Mouse (Mus musculus) liver, embryonic 15.5 days (tissue): Measurements from ENCODE around the gene Gm20388. TPM values are rescaled to one million over a fixed set of nuclear protein-coding genes. Genes with fewer than 3 reads are reported as not detected.
A peak's percentile ranks its signal among the peaks of the same experiment; 100 is the strongest.

Experiments used
- ATAC-seq: fragments of 200-750 bp; cut with Nextera tagmentation; 2 replicates; pipeline ENCODE4 v1.8.0; 2017; ENCODE audit warnings: moderate number of reproducible peaks, mild to moderate bottlenecking, moderate library complexity; ENCODE audit not compliant: insufficient read depth
- H3K27ac ChIP-seq: fragments of 300-500 bp; sonication (generic); replicated peaks from 2 replicates; pipeline ENCODE4 v1.5.1; 2015; ENCODE audit warnings: mild to moderate bottlenecking, inconsistent platforms
- H3K27me3 ChIP-seq: fragments of 300-500 bp; sonication (generic); 2 replicates; pipeline ENCODE4 v1.6.1; 2015; ENCODE audit warnings: mild to moderate bottlenecking, inconsistent platforms
- H3K36me3 ChIP-seq: fragments of 300-500 bp; sonication (generic); replicated peaks from 2 replicates; pipeline ENCODE4 v1.6.1; 2015; ENCODE audit warnings: moderate library complexity, mild to moderate bottlenecking, inconsistent platforms
- H3K4me1 ChIP-seq: fragments of 300-500 bp; sonication (generic); replicated peaks from 2 replicates; pipeline ENCODE4 v1.6.1; 2015; ENCODE audit warnings: inconsistent platforms
- H3K4me2 ChIP-seq: fragments of 300-500 bp; sonication (generic); 2 replicates; pipeline ENCODE4 v1.6.1; 2015; ENCODE audit warnings: moderate library complexity, mild to moderate bottlenecking, inconsistent platforms
- H3K4me3 ChIP-seq: fragments of 300-500 bp; sonication (generic); replicated peaks from 2 replicates; pipeline ENCODE4 v1.5.1; 2015; ENCODE audit warnings: mild to moderate bottlenecking, inconsistent platforms
- H3K9ac ChIP-seq: fragments of 300-500 bp; sonication (generic); 2 replicates; pipeline ENCODE4 v1.6.1; 2015; ENCODE audit warnings: moderate library complexity, mild to moderate bottlenecking, inconsistent platforms
- H3K9me3 ChIP-seq: fragments of 300-500 bp; sonication (generic); replicated peaks from 2 replicates; pipeline ENCODE4 v1.6.1; 2016; ENCODE audit warnings: inconsistent platforms
- WGBS: fragments of 180-500 bp; shearing (Covaris S2); methylation state at CpG from one replicate; pipeline ENCODE4 v1.1.7; 2015; ENCODE audit warnings: mixed read lengths; ENCODE audit not compliant: insufficient replicate concordance; 5-methylcytosine and 5-hydroxymethylcytosine counted together
- polyA plus RNA-seq: library from polyadenylated mRNA; unstranded; fragments of >200 nt; fragmentation: Nextera tagmentation; extraction: Ambion mirVana; gene quantifications from 2 replicates; pipeline ENCODE4 v1.2.1, GENCODE M21; 2015

Gene Gm20388
- polyA plus RNA-seq, 1 experiment from 2014 or later: not detected

DNA sequence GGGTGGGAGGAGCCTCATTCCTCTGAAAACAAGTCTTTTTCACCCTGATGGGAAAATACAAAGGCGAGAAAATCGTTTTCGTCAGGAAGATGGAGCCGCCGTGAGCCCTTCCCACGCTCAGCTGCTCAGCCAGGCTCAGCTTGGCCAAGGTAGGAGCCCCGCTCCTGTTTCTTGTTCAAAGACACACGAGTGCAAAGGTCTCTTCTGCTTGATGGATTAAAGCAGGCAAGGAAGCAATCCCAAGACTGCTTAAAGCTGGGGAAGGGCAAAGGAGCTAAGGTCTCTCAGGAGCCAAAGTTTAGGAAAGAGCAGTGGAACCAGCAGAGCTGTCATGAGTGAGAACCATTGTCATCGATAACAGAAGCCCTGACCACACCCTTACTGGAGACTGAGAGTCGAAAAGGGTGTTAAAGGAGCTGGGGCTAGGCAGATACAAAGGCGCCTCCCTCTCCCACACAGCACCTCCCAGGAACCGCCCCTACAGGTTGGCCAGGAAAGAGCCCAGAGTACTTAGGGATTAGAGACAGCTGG is 3809.9 kb downstream of the Gm20388 start:
- Histone ChIP-seq H3K9me3 (no peaks in the 10 kb centered on the region), H3K27me3 (no peaks in the 10 kb centered on the region), H3K27ac (no peak overlapping the region), H3K36me3 (no peaks in the 10 kb centered on the region), H3K4me3 (no peak overlapping the region), H3K9ac (no peak overlapping the region), H3K4me2 (peak overlapping the region; percentile 29), H3K4me1 (peaks cover 56% of the 10 kb centered on the region)
- no peak for ATAC-seq
- 15% methylated on average over 12 of the region's 12 CpGs for WGBS

DNA sequence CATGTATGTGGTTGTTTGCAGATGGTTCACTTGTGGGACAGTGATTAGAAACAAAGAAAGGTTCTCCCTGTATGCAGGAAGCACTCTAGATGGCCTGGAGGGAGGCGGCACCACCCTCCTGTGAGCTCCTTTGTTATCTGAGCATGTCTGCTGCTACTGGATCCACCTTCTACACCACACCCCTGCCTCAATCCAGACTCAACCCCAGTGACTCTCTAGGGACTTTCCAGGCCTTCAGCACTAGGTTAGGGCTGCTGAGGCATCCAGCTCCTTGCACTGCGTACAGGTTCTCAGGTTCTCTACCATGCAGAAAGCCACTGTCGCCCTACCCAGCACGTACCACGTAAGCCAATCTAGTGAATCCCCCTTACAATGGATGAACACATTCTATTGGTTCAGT is 3811.6 kb downstream of the Gm20388 start:
- Histone ChIP-seq H3K4me2 (no peak overlapping the region), H3K9me3 (no peaks in the 10 kb centered on the region), H3K36me3 (no peaks in the 10 kb centered on the region), H3K4me3 (no peak overlapping the region), H3K27me3 (0 out of 2 replicates have a peak, but pooled peaks cover under 1% of the 10 kb centered on the region), H3K27ac (no peak overlapping the region), H3K4me1 (peaks cover 44% of the 10 kb centered on the region), H3K9ac (no peak overlapping the region)
- ATAC-seq: peak; percentile 33; the same call in 1 of the 2 replicates
- 64% methylated on average over 5 of the region's 5 CpGs for WGBS

DNA sequence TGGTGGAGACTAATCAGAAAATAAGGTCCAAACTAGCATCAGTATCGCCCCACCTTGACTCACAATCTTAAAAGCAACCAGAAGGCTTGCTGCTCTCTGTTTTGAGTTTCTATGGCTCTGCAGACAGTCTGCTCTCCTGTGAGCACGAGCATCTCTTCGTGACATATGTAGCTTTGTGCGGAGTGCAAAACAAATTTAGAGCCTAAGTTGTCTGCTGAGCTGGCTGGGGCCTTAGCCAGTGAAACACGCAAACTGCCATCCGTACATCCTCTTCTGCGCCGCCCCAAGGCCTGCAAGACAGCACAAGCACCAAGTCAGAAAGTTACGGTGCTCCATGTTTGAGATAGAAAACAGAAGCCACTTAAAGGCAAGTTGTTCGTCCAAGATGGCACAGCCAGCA is 3814.1 kb downstream of the Gm20388 start:
- WGBS: 75% methylated on average over 10 of the region's 10 CpGs
- Histone ChIP-seq H3K27ac (no peak overlapping the region), H3K27me3 (peaks cover 15% of the 10 kb centered on the region), H3K9ac (no peak overlapping the region), H3K4me1 (peaks cover 31% of the 10 kb centered on the region), H3K36me3 (no peaks in the 10 kb centered on the region), H3K4me3 (no peak overlapping the region), H3K4me2 (no peak overlapping the region), H3K9me3 (no peaks in the 10 kb centered on the region)
- ATAC-seq: no peak

DNA sequence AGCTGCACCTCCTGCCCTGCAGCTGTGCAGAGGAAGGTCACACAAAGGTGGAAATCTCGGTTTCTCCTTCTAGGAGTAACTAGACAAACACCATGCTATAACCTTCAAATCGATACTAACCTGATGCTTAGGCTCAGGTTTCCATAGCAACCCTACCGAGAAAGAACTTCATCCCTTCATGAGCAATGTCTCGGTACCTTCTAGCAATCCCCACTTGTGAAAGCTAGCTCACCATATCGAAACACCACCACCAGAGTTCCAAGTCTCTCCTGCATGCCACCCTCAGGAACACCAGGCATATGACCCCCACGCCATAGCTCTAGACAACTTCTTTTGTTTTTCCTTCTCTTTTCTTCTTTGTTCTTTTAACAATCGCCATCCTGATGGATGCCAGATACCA is 3814.6 kb downstream of the Gm20388 start:
- H3K9ac ChIP-seq: no peak overlapping the region
- peaks cover 20% of the 10 kb centered on the region for H3K27me3 ChIP-seq
- no peaks in the 10 kb centered on the region for H3K36me3 ChIP-seq
- ATAC-seq: no peak
- no peak overlapping the region for H3K4me2 ChIP-seq
- H3K27ac ChIP-seq: no peak overlapping the region
- no peak overlapping the region for H3K4me3 ChIP-seq
- 65% methylated on average over 7 of the region's 7 CpGs for WGBS
- no peaks in the 10 kb centered on the region for H3K9me3 ChIP-seq
- peaks cover 26% of the 10 kb centered on the region for H3K4me1 ChIP-seq

DNA sequence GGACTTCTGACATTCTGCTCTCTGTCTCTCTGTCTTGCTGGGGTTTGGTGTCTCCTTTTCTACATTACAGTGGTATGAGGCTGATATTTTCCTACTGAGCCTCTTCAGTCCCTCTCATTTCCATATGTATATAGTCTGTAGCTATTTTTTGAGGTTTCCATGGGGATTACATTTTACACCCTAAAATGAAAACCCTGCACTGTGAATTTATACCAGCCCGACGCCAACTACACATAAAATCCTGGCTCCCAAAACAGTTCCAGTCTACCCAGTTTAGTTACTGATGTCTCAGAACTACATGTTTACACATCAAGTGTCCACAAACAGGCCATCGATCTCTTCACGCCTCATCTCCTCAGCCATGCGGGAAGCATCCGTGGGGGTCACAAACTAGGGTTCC is 3816.1 kb downstream of the Gm20388 start:
- H3K27ac ChIP-seq: no peak overlapping the region
- WGBS: 72% methylated on average over 6 of the region's 6 CpGs

DNA sequence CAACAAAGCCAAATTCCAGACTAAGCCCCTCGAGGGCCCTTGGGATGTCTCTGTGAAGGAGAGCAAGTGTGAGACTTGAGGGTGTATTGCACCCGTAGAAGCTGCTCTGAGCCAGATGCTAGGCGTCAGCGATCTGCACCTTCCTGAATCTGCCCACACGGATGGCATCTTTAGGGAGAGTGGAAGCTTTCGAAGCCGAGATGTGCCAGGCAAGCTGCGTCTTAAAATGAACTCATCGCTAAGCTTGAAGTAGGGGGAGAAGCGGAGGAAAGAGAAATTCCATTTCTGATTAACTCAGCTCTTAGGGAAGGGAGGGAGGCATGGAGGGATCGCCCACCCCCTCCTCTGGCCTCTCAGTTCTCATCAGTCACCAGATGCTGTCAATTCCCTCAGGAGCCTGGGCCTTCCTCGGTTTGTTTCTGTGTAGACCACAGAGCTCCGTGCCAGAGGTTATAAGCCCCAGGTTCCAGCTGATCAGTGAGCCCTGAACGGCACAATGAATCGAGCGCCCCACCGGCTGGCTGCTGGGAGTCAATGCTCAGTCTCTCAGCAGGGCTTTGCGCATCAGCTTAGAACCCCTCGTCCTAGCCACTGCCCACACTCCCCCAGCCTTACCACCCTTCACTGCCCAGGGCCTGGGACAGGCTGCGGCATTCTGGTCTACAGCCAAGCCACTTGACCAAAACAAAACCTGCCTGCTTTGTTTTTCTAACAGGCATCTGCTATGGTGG is 3818.6 kb downstream of the Gm20388 start:
- Histone ChIP-seq H3K9me3 (no peaks in the 10 kb centered on the region), H3K9ac (no peak overlapping the region), H3K27me3 (peaks cover 43% of the 10 kb centered on the region), H3K4me1 (no peaks in the 10 kb centered on the region), H3K27ac (no peak overlapping the region), H3K4me2 (no peak overlapping the region), H3K4me3 (no peak overlapping the region), H3K36me3 (no peaks in the 10 kb centered on the region)
- WGBS: 38% methylated on average over 20 of the region's 20 CpGs
- no peak for ATAC-seq

More for the DNA sequence above, 3816.1 kb downstream of the Gm20388 start:
- Histone ChIP-seq H3K27me3 (peaks cover 33% of the 10 kb centered on the region), H3K4me3 (no peak overlapping the region), H3K4me2 (no peak overlapping the region), H3K9ac (no peak overlapping the region), H3K9me3 (no peaks in the 10 kb centered on the region), H3K36me3 (no peaks in the 10 kb centered on the region), H3K4me1 (peaks cover 11% of the 10 kb centered on the region)
- ATAC-seq: no peak

DNA sequence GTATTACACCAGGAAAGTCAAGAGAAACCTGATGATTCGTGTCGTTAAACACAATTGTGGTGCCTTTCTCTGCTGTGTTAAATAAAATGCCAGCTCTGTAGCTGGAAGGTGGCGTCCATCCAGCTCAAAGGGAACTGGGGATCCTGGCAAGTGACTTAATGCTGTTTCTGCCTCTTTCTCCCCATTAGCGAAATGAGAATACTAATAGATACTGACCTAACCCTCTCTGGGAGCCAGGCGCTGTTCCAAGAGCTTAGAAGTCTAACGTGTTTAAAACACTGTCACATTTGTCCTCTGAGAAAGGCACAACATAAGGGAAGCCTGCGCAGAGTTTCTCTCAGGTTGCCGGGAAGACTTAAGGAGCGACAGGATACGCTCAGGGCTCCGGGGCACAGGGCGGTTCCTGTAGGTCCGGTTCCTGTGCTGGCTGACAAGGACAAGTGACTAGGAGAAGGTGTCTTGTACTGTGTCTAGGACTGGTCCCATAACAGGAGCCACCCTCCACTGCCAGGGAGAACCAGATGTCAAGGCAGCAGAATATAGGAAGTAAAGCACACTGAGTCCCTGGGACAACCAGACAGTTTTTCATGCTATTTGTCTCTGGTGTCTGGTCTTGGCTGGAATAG is 3819.3 kb downstream of the Gm20388 start:
- Histone ChIP-seq H3K4me3 (no peak overlapping the region), H3K9ac (no peak overlapping the region), H3K27ac (no peak overlapping the region), H3K9me3 (no peaks in the 10 kb centered on the region), H3K4me1 (no peaks in the 10 kb centered on the region), H3K36me3 (no peaks in the 10 kb centered on the region), H3K4me2 (no peak overlapping the region), H3K27me3 (peaks cover 43% of the 10 kb centered on the region)
- no peak for ATAC-seq
- WGBS: 56% methylated on average over 13 of the region's 13 CpGs

DNA sequence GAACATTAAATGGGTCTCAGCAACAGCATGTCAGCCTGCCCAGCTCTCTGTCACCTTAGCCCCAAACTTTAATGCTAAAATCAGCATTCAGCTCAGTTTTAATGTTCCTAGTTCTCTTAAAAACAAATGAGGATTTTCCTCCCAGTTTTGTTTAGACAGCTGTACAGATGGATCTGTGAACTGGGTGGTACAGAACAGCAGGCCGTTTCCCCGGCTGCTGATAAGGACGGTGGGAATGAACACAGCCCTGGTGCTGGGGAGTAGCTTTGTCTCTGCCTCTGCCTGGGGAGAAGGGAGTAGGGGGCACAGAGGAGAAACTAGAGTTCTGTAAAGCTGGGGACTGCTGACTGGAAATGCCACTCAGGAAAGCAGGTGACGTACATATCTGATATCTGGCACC is 3821.7 kb downstream of the Gm20388 start:
- Histone ChIP-seq H3K27me3 (peaks cover 42% of the 10 kb centered on the region), H3K36me3 (no peaks in the 10 kb centered on the region), H3K9ac (no peak overlapping the region), H3K4me2 (no peak overlapping the region), H3K9me3 (no peaks in the 10 kb centered on the region), H3K27ac (no peak overlapping the region), H3K4me3 (no peak overlapping the region), H3K4me1 (no peaks in the 10 kb centered on the region)
- ATAC-seq: no peak
- 20% methylated on average over 4 of the region's 4 CpGs for WGBS

DNA sequence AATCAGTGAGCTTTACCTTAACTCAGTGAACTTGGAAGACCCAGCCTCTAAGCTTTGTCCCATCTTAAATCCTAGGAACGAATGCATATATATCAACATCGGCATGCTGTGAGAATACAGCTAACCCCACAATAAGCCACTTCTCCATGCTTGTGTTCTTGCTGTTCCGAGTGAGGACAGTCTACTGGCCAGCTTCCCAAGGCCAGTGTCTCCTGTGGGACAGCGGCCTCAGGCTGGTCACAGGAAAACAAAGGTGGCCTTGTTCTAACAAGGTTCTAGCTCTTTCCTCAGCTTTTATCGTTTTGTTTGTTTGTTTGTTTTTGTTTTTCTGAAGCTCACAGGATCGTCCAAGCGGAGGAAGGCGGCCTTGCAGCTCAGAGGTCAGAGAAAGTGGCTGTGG is 3823.8 kb downstream of the Gm20388 start:
- Histone ChIP-seq H3K4me3 (no peak overlapping the region), H3K9me3 (no peaks in the 10 kb centered on the region), H3K4me2 (no peak overlapping the region), H3K36me3 (no peaks in the 10 kb centered on the region), H3K4me1 (no peaks in the 10 kb centered on the region), H3K27me3 (peaks cover 30% of the 10 kb centered on the region), H3K27ac (no peak overlapping the region), H3K9ac (no peak overlapping the region)
- no peak for ATAC-seq
- WGBS: 64% methylated on average over 8 of the region's 8 CpGs

DNA sequence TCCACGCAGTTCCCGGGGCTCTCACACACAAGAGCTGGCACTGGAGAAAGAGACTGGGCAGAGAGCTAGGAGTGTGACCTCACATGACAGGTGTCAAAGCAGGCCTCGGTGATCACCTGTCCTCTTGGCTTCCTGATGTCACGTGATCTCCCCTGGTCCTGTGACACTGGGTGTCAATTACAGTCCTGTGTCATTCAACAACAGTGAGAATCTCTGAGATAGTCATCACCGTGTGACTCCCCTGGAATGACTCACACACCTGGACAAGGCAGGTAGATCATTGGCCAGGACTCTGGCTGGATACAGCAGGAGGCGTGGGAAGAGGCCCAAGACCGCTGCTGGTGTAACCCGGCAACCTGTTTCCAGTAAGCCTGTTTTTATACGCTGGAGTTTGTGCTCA is 3826.3 kb downstream of the Gm20388 start:
- WGBS: 61% methylated on average over 9 of the region's 9 CpGs
- peak; percentile 51 for ATAC-seq
- no peak overlapping the region for H3K4me2 ChIP-seq
- H3K4me3 ChIP-seq: no peak overlapping the region
- H3K9me3 ChIP-seq: no peaks in the 10 kb centered on the region
- H3K27ac ChIP-seq: no peak overlapping the region
- H3K36me3 ChIP-seq: no peaks in the 10 kb centered on the region
- H3K4me1 ChIP-seq: no peaks in the 10 kb centered on the region
- H3K27me3 ChIP-seq: peaks cover 17% of the 10 kb centered on the region
- H3K9ac ChIP-seq: no peak overlapping the region

DNA sequence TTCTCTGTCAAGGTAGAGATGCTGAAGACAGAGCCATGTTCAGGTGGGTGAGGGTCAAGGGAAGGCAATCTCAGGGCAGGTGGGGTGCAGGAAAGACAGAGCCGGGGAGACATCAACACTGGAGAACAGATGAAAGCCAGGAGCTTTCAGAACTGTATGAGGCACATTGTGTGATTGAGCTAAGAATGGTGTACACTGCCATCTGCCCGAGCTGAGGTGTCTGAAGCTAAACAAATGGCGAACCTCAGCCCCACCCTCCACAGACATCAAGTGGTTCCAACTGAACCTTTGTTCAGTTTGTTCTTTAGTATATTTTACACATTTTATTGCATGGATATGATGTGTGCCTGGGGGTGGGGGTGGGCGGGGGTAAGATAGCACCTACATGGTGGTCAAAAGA is 3829.6 kb downstream of the Gm20388 start:
- no peaks in the 10 kb centered on the region for H3K4me1 ChIP-seq
- H3K36me3 ChIP-seq: no peaks in the 10 kb centered on the region
- H3K4me2 ChIP-seq: no peak overlapping the region
- peaks cover 18% of the 10 kb centered on the region for H3K27me3 ChIP-seq
- H3K9ac ChIP-seq: no peak overlapping the region
- no peak overlapping the region for H3K4me3 ChIP-seq
- H3K9me3 ChIP-seq: no peaks in the 10 kb centered on the region
- H3K27ac ChIP-seq: no peak overlapping the region
- no peak for ATAC-seq
- 57% methylated on average over 4 of the region's 4 CpGs for WGBS
